Mouse (Mus musculus): ENCODE results near the gene Mef2c.

The Mef2c gene

DNA sequence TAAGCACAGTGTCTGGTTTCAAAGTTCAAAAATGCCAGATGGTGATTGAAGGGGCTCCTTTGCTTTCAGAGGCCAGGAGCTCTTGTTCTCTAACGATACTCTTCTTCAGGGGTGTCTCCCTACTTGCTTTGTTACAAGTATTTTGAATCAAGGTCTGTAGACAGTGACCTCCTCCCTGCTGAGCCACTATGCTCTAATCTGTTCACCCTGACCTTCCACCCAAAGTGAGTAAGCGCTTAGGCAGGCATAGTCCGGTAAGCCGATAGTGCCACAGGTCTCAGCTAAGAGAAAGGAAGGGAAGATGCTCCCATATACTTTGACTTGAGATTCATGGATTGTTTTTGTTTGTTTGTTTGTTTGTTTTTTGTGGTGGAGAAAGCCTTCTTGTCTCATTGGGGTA is 69.5 kb downstream of the Mef2c start:
- no peak for DNase-seq (ENCODE audit: low spot score)

DNA sequence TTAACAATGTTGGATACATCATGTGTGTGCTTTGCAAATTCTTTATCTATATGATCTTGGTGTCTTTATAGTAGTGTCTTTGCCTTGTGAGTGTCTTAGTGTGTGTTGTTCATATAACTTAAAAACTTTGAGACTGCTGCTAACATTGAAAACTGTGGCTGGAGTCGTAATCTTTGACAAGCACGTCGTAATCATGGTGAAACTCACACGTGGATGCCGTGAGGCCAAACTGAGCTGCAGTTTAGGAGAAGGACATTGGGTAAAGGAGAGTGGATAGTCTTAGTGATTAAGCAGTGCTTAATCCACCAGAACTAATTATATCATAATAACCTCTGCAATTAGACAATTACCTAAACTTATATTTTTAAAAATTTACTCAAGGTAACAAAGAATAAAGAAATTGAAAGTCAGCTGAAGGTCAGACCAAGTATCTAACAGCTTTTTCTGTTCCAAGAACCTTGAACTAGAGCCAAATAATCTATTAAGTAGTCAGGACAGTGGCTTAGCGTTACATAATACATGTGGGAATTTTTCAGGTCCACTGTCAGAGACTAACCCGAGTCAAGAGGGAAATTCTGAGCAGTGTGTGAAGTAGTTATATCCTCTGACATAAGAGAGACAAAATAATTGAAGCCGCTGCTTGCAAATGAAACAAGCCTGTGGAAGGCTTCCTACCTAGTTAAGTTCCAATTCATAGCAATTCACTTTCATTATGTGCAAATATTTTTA is 70.2 kb downstream of the Mef2c start:
- DNase-seq (ENCODE audit: low spot score), result no peak

DNA sequence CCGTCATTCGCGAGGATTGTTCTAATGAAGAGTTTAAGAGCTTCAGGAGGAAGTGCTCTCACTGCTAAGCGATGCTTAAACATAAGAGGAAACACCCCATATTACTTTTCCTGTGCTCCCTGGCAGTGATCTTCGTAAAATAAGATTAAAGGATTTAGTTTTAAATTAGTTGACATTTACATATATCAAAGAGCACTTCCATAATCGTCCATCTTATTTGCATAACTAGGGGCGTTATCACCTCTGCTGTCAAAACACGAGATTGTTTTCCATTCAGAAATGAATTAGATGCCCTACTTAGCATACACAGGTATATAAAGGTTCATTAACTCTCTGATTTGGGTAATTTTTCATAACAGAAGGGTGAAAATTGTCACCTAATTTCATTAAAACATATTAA is 71.0 kb downstream of the Mef2c start:
- no peak for DNase-seq (ENCODE audit: low spot score)

DNA sequence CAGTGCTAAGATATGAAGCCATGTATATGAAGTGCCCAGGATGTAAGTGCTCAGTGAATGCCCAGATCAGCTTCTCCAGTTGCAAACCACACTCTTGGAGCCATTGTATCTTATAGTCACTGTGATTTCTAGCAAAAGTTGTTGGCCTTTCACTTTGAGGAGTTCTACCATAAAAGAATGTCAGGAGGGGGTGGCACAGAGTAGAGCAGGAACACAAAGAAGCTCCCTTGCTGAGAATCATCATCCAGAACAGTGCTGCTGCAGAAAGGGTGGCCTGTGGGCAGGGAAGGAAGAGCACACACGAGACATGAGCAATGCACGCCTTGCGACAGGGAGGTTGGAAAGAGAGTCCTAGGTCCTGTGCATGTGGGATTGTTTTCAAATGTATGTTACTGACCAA is 75.6 kb downstream of the Mef2c start:
- DNase-seq (ENCODE audit: low spot score), result no peak

DNA sequence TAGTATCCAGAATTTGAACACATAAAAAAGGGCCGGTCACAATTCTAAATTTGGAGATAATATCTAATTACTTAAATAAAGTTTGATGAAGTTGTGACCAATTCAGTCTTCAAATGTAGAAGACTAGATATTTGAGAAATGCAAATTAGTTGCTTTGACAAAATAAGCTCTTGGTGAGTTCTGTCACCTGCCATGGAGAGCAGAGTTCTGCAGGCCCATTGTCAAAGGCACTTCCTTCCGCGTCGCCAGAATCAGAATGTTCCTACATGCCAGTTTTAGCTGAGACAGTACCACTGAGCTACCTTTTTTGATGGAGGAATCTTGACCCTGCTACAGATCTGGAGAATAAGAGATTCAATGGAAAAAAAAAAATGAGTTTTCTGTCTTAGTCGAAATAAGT is 77.0 kb downstream of the Mef2c start:
- no peak for DNase-seq (ENCODE audit: low spot score)

DNA sequence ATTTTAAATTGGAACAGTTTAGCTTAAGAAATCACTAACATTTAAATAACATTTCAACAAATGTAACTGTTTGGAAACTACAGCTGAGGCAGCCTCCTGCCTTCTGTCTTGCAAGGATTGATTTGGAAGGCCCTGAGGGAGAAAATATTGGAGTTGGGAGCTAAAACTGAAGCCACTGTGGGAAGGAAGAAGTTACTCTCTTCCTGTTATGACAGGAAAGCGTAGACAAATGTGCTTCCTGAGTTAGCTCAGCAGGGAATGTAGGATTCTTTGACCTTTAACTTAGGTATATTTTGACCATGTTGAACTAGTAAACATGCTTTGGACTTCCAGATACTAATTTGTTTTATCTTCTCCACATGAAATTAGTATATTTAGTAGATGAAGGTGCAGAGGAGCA is 78.7 kb downstream of the Mef2c start:
- no peak for DNase-seq (ENCODE audit: low spot score)

DNA sequence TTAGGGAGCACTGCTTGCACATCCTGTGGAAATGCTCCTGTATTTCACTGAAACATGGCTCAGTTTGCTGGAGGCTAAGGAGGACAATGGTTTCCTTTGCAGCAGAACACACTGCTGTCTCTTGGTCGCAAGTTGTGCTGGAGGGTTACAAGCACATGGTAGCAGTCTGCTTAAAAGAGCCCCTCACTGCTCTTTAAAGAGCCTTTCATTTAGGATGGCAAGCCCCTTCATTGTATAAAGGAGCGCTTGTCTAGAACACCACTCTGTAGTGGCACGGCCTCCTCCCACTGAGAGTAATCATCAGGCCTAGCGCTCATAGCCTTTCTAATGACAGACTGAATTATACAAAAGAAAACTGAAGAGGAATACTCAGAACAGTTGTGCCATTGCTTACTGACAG is 80.0 kb downstream of the Mef2c start:
- no peak for DNase-seq (ENCODE audit: low spot score)

DNA sequence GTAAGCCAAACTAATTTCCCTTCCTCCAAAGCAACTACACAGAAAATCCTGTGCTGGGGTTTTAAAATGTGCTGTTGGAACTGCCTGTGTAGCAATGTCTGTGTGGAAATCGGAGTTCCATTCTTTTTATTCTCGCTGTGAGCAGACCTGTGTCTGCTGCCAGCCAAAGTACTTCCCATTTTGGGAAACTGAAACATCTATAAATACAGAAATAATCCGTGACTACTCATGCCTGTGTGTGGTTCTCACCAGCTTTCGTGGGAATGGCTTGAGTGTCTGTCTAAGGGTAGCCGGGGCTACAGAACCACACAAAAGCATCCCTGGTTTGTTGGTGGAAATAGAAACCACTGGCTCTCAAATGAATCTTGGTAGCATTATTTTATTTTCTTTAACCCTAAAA is 81.5 kb downstream of the Mef2c start:
- no peak for DNase-seq (ENCODE audit: low spot score)

DNA sequence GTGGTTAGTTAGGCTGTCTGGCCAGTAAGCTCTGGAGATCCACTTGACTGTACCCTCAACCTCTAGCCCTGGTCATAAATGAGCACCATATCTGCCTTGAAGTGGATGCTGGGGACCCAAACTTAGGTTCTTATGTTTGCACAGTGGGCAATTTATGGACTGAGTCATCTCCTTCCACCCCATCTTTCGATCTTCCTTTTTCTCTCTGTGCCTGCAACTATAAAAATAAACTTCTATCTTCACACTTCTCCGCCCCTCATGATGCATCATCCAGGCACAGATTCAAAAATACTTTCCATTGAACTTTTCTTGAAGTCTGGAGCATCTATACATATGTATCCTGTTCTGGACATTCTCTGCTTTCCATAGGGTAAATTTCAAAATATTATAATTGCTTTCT is 84.4 kb downstream of the Mef2c start:
- no peak for DNase-seq (ENCODE audit: low spot score)

DNA sequence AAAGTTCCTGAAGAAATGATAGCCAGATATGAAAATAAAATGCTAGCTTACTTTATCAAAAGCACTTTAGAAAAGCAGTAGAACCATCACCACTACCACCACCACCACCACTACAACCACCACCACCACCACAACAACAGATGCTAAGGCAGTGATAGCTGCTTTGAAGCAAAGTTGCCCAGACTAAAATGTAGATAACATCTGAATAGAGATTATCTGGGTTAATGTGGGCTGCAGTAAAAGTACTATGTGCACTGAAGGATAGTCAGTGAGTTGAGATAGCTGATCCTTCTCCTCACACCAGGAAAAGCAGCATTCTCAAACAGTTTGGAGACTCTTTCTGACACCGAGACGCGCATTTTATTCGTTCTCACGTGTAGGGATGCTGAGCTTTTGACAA is 87.1 kb downstream of the Mef2c start:
- DNase-seq (ENCODE audit: low spot score), result no peak

DNA sequence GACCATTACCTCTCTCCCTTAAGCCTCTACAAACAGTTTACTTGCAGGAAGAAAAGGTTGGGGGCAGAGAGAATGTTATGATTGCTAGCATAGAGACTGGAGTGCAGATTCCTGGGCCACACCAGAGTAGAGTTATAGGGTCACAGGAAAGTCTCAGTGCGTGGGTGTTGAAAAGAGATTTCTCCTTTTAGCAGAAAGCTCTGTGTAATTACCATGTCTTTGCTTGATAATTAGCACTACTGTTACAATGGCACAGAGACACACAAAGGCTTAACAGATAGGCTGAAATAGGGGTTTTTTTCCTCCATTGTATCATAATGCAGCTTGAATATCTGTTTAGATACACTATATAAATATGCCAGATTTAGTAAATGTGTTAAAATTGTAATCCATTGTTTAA is 91.6 kb downstream of the Mef2c start:
- DNase-seq (ENCODE audit: low spot score), result no peak

DNA sequence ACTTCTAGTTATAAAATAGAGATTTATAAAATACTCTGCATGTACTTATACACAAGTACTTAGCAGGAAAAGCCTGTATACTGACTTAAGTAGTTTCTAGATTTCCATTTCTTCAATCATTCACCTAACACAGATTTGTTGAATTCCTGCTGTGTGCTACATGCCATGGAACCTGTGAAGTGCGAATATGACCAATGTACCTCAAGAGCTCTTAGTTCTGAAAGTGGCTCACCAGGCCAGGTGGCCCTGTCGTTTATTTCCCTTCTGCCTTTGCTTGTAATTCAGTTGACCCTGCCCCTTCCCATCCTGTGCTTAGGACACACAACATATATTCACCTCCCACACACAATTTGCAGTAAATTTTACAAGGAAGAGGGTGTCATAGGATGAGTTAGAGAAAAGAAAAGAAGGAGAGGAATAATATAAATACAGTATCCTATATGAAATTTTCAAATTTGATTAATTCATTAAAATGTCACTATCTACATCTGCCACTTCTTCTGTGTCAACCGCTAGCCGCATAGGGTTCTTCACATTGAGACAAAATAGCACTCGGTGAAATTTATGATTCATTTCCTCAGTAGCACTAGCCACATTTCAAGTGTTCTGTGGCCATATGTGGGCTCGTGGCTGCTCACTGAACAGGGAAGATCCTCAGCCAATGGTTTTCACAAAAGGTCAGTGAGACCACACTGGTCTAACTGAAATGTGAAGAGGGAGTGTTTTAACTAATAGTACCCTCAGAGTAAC is 93.3 kb downstream of the Mef2c start:
- DNase-seq (ENCODE audit: low spot score), result no peak

DNA sequence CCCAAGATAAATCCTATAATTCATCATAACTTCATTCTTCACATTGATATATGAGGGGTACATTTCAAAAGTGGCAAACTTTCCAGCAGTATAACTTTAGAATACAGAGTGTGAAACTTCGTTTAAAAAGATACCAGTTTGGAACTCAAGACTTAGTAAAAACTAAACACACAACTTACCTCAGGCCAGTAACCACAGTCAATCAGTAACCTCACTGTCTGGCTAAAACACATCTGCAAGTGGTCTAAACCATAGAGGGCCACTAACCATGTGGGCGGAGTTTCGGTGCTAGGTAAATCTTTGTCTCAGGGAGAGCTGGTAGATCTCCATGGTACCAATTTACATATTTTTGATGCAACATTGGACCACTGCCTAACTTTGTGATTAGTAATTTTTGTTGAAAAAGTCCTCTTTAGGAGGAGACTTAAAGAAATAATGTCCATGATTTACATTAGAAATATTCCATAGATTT is 93.9 kb downstream of the Mef2c start:
- no peak for DNase-seq (ENCODE audit: low spot score)

DNA sequence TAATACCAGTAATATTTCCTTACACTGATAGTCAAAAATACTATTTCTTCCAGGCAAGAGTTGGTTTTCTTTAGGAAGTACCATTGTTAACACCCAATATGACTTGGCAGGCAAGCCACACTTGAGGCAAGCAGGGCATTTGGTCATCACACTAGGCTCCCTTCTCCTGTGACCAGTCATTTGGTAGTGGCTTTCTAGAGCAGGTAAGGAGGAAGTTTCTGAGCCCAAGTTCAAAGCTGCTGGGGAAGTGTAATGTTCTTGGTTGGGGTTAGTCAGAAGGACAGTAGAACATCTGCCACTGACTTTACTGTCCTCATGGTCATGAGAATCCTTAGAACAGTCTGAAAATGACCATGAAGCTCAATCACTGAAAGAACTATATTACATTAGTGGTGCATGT is 96.5 kb downstream of the Mef2c start:
- no peak for DNase-seq (ENCODE audit: low spot score)

DNA sequence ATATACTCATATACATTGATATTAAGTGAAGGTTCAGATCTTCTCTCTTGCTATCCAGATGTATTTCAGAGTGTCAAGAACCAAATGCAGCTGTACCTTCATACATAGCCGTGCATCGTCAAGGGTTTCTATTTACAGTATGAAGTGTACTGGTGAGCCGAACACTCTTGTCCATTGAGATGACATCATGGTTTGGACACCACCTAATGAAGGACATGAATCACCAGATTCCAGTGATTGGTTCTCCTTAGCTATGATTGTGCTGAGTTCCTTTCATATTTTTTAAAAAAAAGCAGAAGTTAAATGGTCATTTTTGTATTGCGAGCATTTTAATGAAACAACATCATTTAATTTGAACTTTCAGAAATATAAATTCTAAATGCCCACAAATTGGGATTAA is 97.9 kb downstream of the Mef2c start:
- DNase-seq (ENCODE audit: low spot score), result no peak

DNA sequence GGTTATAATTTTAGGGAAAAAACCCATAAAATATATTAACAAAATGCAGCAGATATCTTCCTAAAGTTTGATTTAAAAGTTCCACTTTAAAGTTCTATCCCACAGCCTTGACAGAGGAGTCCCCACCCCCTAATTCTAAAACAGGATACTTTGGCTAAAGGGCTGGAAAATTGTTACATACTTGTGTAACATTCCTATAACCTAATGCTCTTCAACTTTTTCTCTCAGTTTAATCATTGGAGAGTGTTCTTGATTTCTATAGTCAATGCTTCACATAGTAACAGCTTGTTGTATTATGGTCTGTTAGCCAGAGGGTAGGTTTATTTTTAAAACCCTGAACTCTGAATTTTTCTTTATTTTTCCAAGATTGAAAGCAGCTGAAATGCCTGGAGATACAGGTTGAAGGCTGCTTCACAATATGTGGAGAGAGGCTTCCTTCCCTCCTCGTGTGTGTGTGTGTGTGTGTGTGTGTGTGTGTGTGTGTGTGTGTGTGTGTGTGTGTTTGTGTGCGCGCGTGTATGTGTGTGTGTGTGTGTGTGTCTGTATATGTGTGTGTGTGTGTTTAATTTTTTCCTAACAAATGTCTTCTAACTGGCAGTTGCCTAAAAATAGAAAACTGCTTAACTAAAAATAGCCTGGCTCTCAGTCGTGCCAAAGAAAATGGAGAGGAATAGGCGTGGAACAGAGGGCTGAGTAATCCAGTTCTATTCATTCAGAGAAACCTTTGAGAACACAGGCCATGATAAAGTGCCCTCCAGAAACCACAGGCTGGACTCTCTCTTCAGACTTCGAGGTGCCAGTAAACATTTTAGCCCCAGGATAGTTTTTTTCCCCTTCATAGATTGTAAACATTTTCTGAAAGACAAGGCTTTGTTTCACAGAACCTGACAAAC is 99.8 kb downstream of the Mef2c start:
- no peak for DNase-seq (ENCODE audit: low spot score)

DNA sequence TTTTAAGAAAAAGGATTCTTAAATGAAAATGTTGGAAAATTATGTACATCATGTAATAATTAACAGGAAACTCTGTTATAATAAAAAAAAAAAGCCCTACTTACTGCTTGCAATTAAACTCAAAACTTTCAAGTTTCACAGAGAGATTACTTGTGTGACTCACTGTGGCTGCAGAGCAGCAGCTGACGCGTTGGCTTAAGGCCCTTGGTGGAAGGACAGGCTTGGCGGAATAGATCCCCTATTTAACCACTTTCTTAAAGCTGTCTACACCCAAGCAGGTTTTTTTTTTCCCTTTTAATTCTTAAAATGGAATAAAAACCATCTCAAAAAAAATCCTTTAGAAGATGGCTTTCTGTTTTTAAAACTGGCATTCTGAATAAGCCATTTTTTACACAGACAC is 100.5 kb downstream of the Mef2c start:
- DNase-seq (ENCODE audit: low spot score), result no peak

DNA sequence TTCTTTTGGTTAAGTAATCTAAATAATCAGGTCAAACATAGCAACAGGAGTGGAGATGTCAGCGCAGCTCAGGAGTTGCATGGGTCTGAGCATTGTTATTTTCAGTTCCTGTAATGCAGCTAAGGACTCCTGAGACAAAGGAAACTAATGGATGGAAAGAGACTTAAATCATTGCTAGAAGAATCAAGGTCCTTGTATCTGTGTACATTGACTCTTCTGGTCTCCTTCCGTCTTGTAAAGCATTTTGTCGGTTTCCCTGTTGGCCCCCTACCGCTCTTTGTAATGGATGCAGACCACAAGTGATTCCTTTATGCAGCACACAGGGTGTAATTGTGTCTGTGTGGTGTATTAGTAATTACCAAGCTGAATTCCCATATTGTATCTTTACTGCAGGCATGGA is 101.0 kb downstream of the Mef2c start:
- no peak for DNase-seq (ENCODE audit: low spot score)

DNA sequence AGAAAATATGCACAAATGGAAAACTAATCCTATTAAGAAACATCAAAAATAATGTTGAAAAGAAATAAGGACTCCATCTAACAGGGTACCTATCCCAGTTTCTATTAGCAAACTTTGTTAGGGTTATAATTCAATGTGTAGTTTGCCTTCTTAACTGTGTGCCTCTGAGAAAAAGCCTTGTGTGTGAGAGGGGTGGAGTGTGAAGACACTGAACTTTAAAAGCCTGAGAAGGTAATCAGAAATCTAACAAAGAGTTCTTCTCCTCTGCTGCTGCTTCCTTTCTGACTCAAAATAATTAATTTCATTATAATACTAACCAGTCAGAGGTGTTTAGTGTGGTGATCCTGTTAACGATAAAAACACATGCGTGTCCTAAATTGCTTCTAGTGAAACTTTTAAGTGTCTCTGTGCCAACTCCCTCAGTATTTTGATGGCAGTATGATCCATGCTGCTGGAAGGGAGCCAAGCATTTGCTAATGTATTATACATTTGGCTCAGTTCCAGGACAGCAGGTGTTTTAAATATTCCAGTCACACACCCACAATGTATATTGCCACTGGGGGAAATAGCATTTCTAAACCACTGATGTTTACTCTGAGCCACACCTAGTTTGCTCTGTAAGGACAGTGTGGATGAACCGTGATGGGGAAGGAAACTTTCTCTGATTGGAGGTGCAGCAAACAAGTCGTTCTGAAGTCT is 104.2 kb downstream of the Mef2c start:
- no peak for DNase-seq (ENCODE audit: low spot score)

DNA sequence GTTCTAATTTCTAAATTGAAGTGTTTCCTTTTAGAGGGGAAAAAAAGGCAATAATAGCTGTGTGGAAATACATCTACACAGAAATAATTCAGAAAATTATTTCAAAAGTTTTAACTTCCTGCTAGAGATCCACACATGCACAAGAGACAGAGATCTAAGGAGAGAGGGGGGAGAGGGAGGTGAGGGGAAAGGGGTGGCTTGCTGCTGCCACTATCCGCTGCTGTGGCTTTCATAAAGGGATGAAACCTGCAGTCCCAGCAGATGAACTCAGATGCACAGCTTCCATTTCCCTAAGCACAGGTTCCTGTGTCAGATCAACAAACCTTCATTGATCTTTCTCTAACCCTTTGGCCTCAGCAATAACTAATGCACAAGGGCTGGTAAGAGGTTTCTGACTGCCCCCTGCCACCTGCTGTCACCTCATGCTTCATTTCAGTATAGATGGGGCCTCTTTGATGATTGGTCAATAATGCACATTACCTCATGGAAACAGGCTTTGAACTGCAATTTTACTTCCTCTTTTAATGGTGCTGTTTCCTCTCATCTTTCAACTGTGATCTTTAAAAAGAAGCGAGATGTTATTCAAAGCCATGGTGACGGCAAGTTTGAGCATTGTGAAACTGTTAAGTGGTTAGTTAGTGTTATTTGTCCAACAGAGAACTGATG is 105.2 kb downstream of the Mef2c start:
- DNase-seq (ENCODE audit: low spot score), result no peak

DNA sequence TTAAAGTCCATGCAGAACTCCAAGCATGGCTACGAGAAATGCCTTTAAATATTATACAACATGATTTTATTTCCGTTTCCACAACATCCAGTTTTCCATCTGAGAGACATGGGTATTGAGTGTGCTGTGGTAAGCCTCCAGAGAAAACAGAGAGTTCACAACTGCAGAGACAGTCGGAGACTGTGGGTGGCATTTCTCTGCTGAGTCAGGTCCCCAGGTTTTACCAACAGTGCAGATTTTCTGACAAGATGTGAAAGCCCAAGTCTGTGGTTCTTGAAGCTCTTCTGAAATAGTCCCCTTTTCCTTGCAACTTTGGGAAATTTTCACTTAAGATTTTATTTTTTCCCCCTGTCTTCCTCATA is 105.7 kb downstream of the Mef2c start:
- no peak for DNase-seq (ENCODE audit: low spot score)

DNA sequence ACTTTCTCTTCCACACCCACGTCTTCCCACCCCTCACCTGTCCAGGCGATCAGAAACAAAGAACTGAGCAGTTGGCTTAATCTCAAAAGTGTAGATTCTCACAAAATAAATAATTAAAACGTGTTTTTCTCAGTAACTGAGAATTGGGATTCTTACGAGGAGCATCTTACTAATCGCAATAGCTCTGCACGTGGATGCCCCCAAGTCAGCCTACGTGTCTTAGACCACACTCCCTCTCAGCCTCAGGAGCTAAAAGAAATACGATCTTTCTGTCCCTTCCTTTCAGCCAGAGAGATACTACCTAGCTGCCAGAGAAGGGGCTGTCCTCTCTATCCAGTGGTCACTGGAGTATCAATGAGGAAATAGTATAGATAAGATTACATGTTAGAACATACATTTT is 106.3 kb downstream of the Mef2c start:
- no peak for DNase-seq (ENCODE audit: low spot score)

All from urinary bladder, postnatal 10 days (tissue).